ENCODE assay signal across 28 mouse cellular contexts in the genomic region with DNA sequence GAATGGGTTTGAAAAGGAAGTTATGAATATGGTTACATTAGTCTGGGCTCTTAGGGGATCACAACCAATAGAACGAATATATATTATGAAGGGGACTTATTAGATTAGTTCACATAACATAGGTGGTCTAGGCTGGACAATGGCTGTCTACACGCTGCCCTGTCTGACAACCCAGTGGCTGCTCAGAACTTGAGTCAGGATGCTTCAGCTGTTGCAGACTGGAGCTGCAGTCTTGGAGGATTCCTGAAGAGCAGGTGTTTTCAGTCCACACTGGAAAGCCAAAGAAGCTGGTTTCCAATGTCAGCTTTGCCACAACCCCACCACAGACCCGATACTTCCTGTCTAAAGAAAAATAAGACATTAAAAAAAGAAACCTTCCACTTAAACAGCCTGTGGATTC. TPM values are rescaled to one million over a fixed set of nuclear protein-coding genes. Genes with fewer than 3 reads are reported as not detected.
DNase-seq lines count a peak whose midpoint lies in the region; ATAC-seq and TF ChIP-seq lines count a peak whose summit lies in the region.
"Had no signal": no experiment of that assay in that cellular context is flagged by ENCODE, and none has a peak within 500 bp of the region (broad histone marks: within the 10 kb centered on the region; RNA-seq: fewer than 3 reads in every experiment).

No protein-coding gene starts in this region.

- no peaks in the 10 kb centered on the region for H3K27me3 ChIP-seq in heart, embryonic 15.5 days
- no peaks in the 10 kb centered on the region for H3K27me3 ChIP-seq in kidney, embryonic 15.5 days
- no peaks in the 10 kb centered on the region for H3K27me3 ChIP-seq in midbrain, embryonic 11.5 days (ENCODE audit: control insufficient read depth, insufficient read depth, low read length)
- no peaks in the 10 kb centered on the region for H3K27me3 ChIP-seq in midbrain, embryonic 16.5 days (ENCODE audit: control insufficient read depth, insufficient read depth, low read depth, low read length)
- H3K27me3 ChIP-seq in myocyte (ENCODE audit: control insufficient read depth, insufficient read depth, insufficient read length) = no peaks in the 10 kb centered on the region
- H3K27me3 ChIP-seq: embryonic facial prominence, embryonic 13.5 days; embryonic facial prominence, embryonic 15.5 days; forebrain, embryonic 12.5 days; Patski had no signal

- peaks cover 35% of the 10 kb centered on the region for H3K4me1 ChIP-seq in heart, embryonic 15.5 days (replicated peaks)
- peaks cover 23% of the 10 kb centered on the region for H3K4me1 ChIP-seq in kidney, embryonic 15.5 days
- H3K4me1 ChIP-seq in midbrain, embryonic 11.5 days (ENCODE audit: control insufficient read depth, insufficient read depth, low read length) = no peaks in the 10 kb centered on the region
- H3K4me1 ChIP-seq in midbrain, embryonic 16.5 days (ENCODE audit: control insufficient read depth, insufficient read depth, low read length) = no peaks in the 10 kb centered on the region
- H3K4me1 ChIP-seq: embryonic facial prominence, embryonic 15.5 days; forebrain, embryonic 12.5 days had no signal

- no peaks in the 10 kb centered on the region for H3K79me2 ChIP-seq in myocyte (ENCODE audit: control insufficient read depth, insufficient read depth)

- 66% methylated on average over 3 of the region's 3 CpGs for WGBS in heart, embryonic 15.5 days
- WGBS in kidney, embryonic 15.5 days = 51% methylated on average over 3 of the region's 3 CpGs
- 87% methylated on average over 3 of the region's 3 CpGs for WGBS in midbrain, embryonic 11.5 days
- 87% methylated on average over 3 of the region's 3 CpGs for WGBS in midbrain, embryonic 16.5 days

- no peak for TF ChIP-seq POLR2A in myocyte (IDR thresholded peaks at IDR 0.05; ENCODE audit: insufficient read length, low read depth)

- H3K9ac ChIP-seq in heart, embryonic 15.5 days = no peak overlapping the region
- no peak overlapping the region for H3K9ac ChIP-seq in kidney, embryonic 15.5 days
- H3K9ac ChIP-seq in midbrain, embryonic 11.5 days (ENCODE audit: low read length) = no peak overlapping the region
- H3K9ac ChIP-seq in midbrain, embryonic 16.5 days (ENCODE audit: low read depth, low read length) = no peak overlapping the region
- H3K9ac ChIP-seq: embryonic facial prominence, embryonic 13.5 days; embryonic facial prominence, embryonic 15.5 days; forebrain, embryonic 12.5 days had no signal

- H3K27ac ChIP-seq in heart, embryonic 15.5 days = peak overlapping the region; percentile 80; the same call in 1 of the 2 replicates
- H3K27ac ChIP-seq in kidney, embryonic 15.5 days = 0 out of 2 replicates have a peak overlapping the region, but pooled peaks have one; percentile 20
- no peak overlapping the region for H3K27ac ChIP-seq in midbrain, embryonic 11.5 days (ENCODE audit: low read depth, low read length)
- no peak overlapping the region for H3K27ac ChIP-seq in midbrain, embryonic 16.5 days (ENCODE audit: low read length)
- H3K27ac ChIP-seq: embryonic facial prominence, embryonic 13.5 days; embryonic facial prominence, embryonic 15.5 days; forebrain, embryonic 10.5 days; forebrain, embryonic 12.5 days had no signal

- no peaks in the 10 kb centered on the region for H3K9me3 ChIP-seq in heart, embryonic 15.5 days (replicated peaks)
- H3K9me3 ChIP-seq in kidney, embryonic 15.5 days (replicated peaks) = no peaks in the 10 kb centered on the region
- no peaks in the 10 kb centered on the region for H3K9me3 ChIP-seq in midbrain, embryonic 11.5 days (ENCODE audit: control insufficient read depth, low read length)
- H3K9me3 ChIP-seq in midbrain, embryonic 16.5 days (replicated peaks; ENCODE audit: control insufficient read depth, low read length, poor library complexity, severe bottlenecking) = no peaks in the 10 kb centered on the region
- H3K9me3 ChIP-seq: embryonic facial prominence, embryonic 13.5 days; embryonic facial prominence, embryonic 15.5 days; forebrain, embryonic 10.5 days; forebrain, embryonic 12.5 days; G1E had no signal

- no peak overlapping the region for H3K4me3 ChIP-seq in heart, embryonic 15.5 days
- H3K4me3 ChIP-seq in kidney, embryonic 15.5 days (replicated peaks) = no peak overlapping the region
- no peak overlapping the region for H3K4me3 ChIP-seq in midbrain, embryonic 11.5 days (ENCODE audit: low read depth, low read length)
- H3K4me3 ChIP-seq in midbrain, embryonic 16.5 days (ENCODE audit: low read depth, low read length) = no peak overlapping the region
- H3K4me3 ChIP-seq in myocyte = no peak overlapping the region
- H3K4me3 ChIP-seq: embryonic facial prominence, embryonic 13.5 days; embryonic facial prominence, embryonic 15.5 days; erythroblast, embryonic 14.5 days; forebrain, embryonic 10.5 days; forebrain, embryonic 12.5 days had no signal

- no peaks in the 10 kb centered on the region for H3K36me3 ChIP-seq in heart, embryonic 15.5 days
- H3K36me3 ChIP-seq in kidney, embryonic 15.5 days = no peaks in the 10 kb centered on the region
- H3K36me3 ChIP-seq in midbrain, embryonic 11.5 days (ENCODE audit: control insufficient read depth, insufficient read depth, low read length) = no peaks in the 10 kb centered on the region
- H3K36me3 ChIP-seq in midbrain, embryonic 16.5 days (ENCODE audit: control insufficient read depth, insufficient read depth, low read length) = no peaks in the 10 kb centered on the region
- H3K36me3 ChIP-seq in myocyte (ENCODE audit: control insufficient read depth, insufficient read depth) = no peaks in the 10 kb centered on the region
- H3K36me3 ChIP-seq: embryonic facial prominence, embryonic 13.5 days; embryonic facial prominence, embryonic 15.5 days; forebrain, embryonic 10.5 days; forebrain, embryonic 12.5 days; G1E had no signal

- no peak for DNase-seq in heart, adult 8-10 months (ENCODE audit: low spot score)
- no peak for DNase-seq in kidney, adult 9 months
- peak; percentile 54 for DNase-seq in midbrain, embryonic 11.5 days (ENCODE audit: low spot score, missing footprints)
- no peak for DNase-seq in adrenal gland, adult 8-10 months
- DNase-seq: adrenal gland, postnatal 10 days; adrenal gland, postnatal 25 days; cerebellum, adult 11 months; cerebellum, adult 18-20 months; cerebellum, adult 8-10 months; cerebellum, adult 9-11 months; cerebellum, postnatal 14 days; cerebellum, postnatal 36 days; embryo, embryonic 11 days had no signal

- H3ac ChIP-seq in myocyte (ENCODE audit: control insufficient read depth, insufficient read length) = no peak overlapping the region

- ATAC-seq in heart, embryonic 15.5 days (replicated peaks; ENCODE audit: insufficient number of reproducible peaks, insufficient read depth, low FRiP score, low read depth) = no peak
- ATAC-seq in kidney, embryonic 15.5 days (replicated peaks; ENCODE audit: low FRiP score) = no peak
- no peak for ATAC-seq in midbrain, embryonic 11.5 days (ENCODE audit: low FRiP score)
- no peak for ATAC-seq in midbrain, embryonic 16.5 days
- ATAC-seq: activated CD4-positive, CD25-positive, alpha-beta regulatory T cell, adult 4 months; CD4-positive, CD25-positive, alpha-beta regulatory T cell, adult 4 months; forebrain, embryonic 14.5 days; forebrain, embryonic 16.5 days; Patski had no signal

- H3K4me2 ChIP-seq in heart, embryonic 15.5 days = no peak overlapping the region
- H3K4me2 ChIP-seq in kidney, embryonic 15.5 days = no peak overlapping the region
- no peak overlapping the region for H3K4me2 ChIP-seq in midbrain, embryonic 11.5 days
- H3K4me2 ChIP-seq in midbrain, embryonic 16.5 days (ENCODE audit: low read length) = no peak overlapping the region
- H3K4me2 ChIP-seq in myocyte (ENCODE audit: low read depth) = peak overlapping the region; percentile 61
- H3K4me2 ChIP-seq: embryonic facial prominence, embryonic 13.5 days; embryonic facial prominence, embryonic 15.5 days; forebrain, embryonic 12.5 days had no signal

TF ChIP-seq in myocyte, 11 proteins besides CTCF, POLR2A, EP300 and RAD21:
- TF ChIP-seq MYOD1 (IDR thresholded peaks at IDR 0.05; ENCODE audit: control insufficient read depth in 1 of 3, insufficient read length in 2 of 3, low read depth in 2 of 3) (peak; percentile 53 to 96 (median 96)), USF1 (IDR thresholded peaks at IDR 0.05; ENCODE audit: low read depth) (no peak), E2F4 (IDR thresholded peaks at IDR 0.05; ENCODE audit: insufficient read depth) (no peak), MAX (IDR thresholded peaks at IDR 0.05; ENCODE audit: low read depth) (no peak), POLR2AphosphoS2 (IDR thresholded peaks at IDR 0.05; ENCODE audit: insufficient read length, low read depth) (no peak), TCF3 (IDR thresholded peaks at IDR 0.05; ENCODE audit: insufficient read length, low read depth) (no peak), SRF (IDR thresholded peaks at IDR 0.05; ENCODE audit: control insufficient read depth, insufficient read length, low read depth) (no peak), CEBPB (IDR thresholded peaks at IDR 0.05; ENCODE audit: insufficient read depth, poor library complexity, severe bottlenecking) (no peak), REST (IDR thresholded peaks at IDR 0.05; ENCODE audit: insufficient read depth, insufficient read length) (no peak), MYOG (IDR thresholded peaks at IDR 0.05; ENCODE audit: control insufficient read depth in 1 of 3, insufficient read depth in 1 of 3, insufficient read length in 2 of 3, low read depth in 2 of 3) (peak; percentile 64 to 95 (median 86)), TCF12 (IDR thresholded peaks at IDR 0.05; ENCODE audit: insufficient read depth, poor library complexity, severe bottlenecking) (peak; percentile 67)

RNA-seq across cellular contexts. Expression of a gene that starts 23.3 kb away (rescaled TPM):
- 43.4 and 48.0 TPM in 2 replicates for polyA plus RNA-seq in heart, embryonic 15.5 days (2015; fragmentation: Nextera tagmentation; extraction: Ambion mirVana)
- 10 to 100 TPM; 70.2 to 79.8 (median 75.9) TPM for total RNA-seq in heart, adult 8-10 months (2022)
- polyA plus RNA-seq in kidney, embryonic 15.5 days (2015; fragmentation: Nextera tagmentation; extraction: Ambion mirVana) = 46.1 and 49.7 TPM in 2 replicates
- polyA plus RNA-seq in midbrain, embryonic 11.5 days (2014; fragmentation: Nextera tagmentation; extraction: Ambion mirVana) = 24.3 and 27.4 TPM in 2 replicates
- 10.7 and 13.1 TPM in 2 replicates for polyA plus RNA-seq in midbrain, embryonic 16.5 days (2015; fragmentation: Nextera tagmentation; extraction: Ambion mirVana)
- 13.9 TPM for polyA plus RNA-seq in myocyte (2012; fragmentation: generic; extraction: Trizol)
- total RNA-seq in adrenal gland, adult 8-10 months (2022) = 100 to 1,000 TPM in 2 of 4 experiments, 10 to 100 TPM in 2; 52.8 to 141 (median 95.6) TPM

Comparison
In these comparisons a context has a peak if more than half of its experiments do, and no peak if none do; other contexts are left out.
1. H3K27ac ChIP-seq: peak in heart, embryonic 15.5 days (single experiment) and kidney, embryonic 15.5 days (single experiment); none in midbrain, embryonic 11.5 days (single experiment) and midbrain, embryonic 16.5 days (single experiment).